Mouse (Mus musculus): Measurements from ENCODE around the gene Esd. TPM values are rescaled to one million over a fixed set of nuclear protein-coding genes. Genes with fewer than 3 reads are reported as not detected.

Gene Esd
- total RNA-seq, 1 experiment: 78.4 TPM

- no peaks in the 10 kb centered on the region for H3K9me3 ChIP-seq (ENCODE audit: control insufficient read depth, insufficient read depth, low read depth, low read length)
- no peak overlapping the region for H3K27ac ChIP-seq (ENCODE audit: insufficient read depth, low read depth, low read length, poor library complexity, severe bottlenecking)
- no peaks in the 10 kb centered on the region for H3K36me3 ChIP-seq (ENCODE audit: control insufficient read depth, insufficient read depth, low read length, poor library complexity, severe bottlenecking)
- TF ChIP-seq ZC3H11A (IDR thresholded peaks at IDR 0.05; ENCODE audit: borderline replicate concordance, low read depth, low read length) (no peak), MAFK (IDR thresholded peaks at IDR 0.05; ENCODE audit: insufficient read depth, low read depth, low read length) (no peak), ZNF384 (IDR thresholded peaks at IDR 0.05; ENCODE audit: low read depth, low read length) (no peak), HCFC1 (IDR thresholded peaks at IDR 0.05; ENCODE audit: borderline replicate concordance, insufficient read depth, low read length) (no peak), CHD2 (IDR thresholded peaks at IDR 0.05; ENCODE audit: low read depth, low read length) (no peak)
- no peak for DNase-seq (ENCODE audit: low read depth, low spot score)
- no peak overlapping the region for H3K4me3 ChIP-seq (ENCODE audit: insufficient read depth in 1 of 2, low read depth in 1 of 2, low read length in 2 of 2, poor library complexity in 1 of 2, severe bottlenecking in 1 of 2)
- in situ Hi-C loops (cut with MboI; ENCODE audit: low sequenced_read_pairs in 2 of 2, unreplicated experiment in 2 of 2): no loop called here
- H3K9ac ChIP-seq (ENCODE audit: insufficient read depth, low read depth, low read length, poor library complexity, severe bottlenecking): no peak overlapping the region
- no peaks in the 10 kb centered on the region for H3K4me1 ChIP-seq (ENCODE audit: control insufficient read depth in 2 of 2, insufficient read depth in 2 of 2, low read length in 2 of 2, poor library complexity in 1 of 2)
Observed at GRCm38 (mm10) chr14:74697432-74697831, 34.7 kb upstream of the Esd start.

- no peak overlapping the region for H3K27ac ChIP-seq (ENCODE audit: insufficient read depth, low read depth, low read length, poor library complexity, severe bottlenecking)
- no peaks in the 10 kb centered on the region for H3K4me1 ChIP-seq (ENCODE audit: control insufficient read depth in 2 of 2, insufficient read depth in 2 of 2, low read length in 2 of 2, poor library complexity in 1 of 2)
- H3K9ac ChIP-seq (ENCODE audit: insufficient read depth, low read depth, low read length, poor library complexity, severe bottlenecking): no peak overlapping the region
- in situ Hi-C loops (cut with MboI; ENCODE audit: low sequenced_read_pairs in 2 of 2, unreplicated experiment in 2 of 2): no loop called here
- no peak overlapping the region for H3K4me3 ChIP-seq (ENCODE audit: insufficient read depth in 1 of 2, low read depth in 1 of 2, low read length in 2 of 2, poor library complexity in 1 of 2, severe bottlenecking in 1 of 2)
- no peak for DNase-seq (ENCODE audit: low read depth, low spot score)
- no peaks in the 10 kb centered on the region for H3K36me3 ChIP-seq (ENCODE audit: control insufficient read depth, insufficient read depth, low read length, poor library complexity, severe bottlenecking)
- no peaks in the 10 kb centered on the region for H3K9me3 ChIP-seq (ENCODE audit: control insufficient read depth, insufficient read depth, low read depth, low read length)
- TF ChIP-seq ZC3H11A (IDR thresholded peaks at IDR 0.05; ENCODE audit: borderline replicate concordance, low read depth, low read length) (no peak), MAFK (IDR thresholded peaks at IDR 0.05; ENCODE audit: insufficient read depth, low read depth, low read length) (no peak), HCFC1 (IDR thresholded peaks at IDR 0.05; ENCODE audit: borderline replicate concordance, insufficient read depth, low read length) (no peak), ZNF384 (IDR thresholded peaks at IDR 0.05; ENCODE audit: low read depth, low read length) (no peak), CHD2 (IDR thresholded peaks at IDR 0.05; ENCODE audit: low read depth, low read length) (no peak)
Observed at GRCm38 (mm10) chr14:74699241-74699640, 32.9 kb upstream of the Esd start.

- in situ Hi-C loops (cut with MboI; ENCODE audit: low sequenced_read_pairs in 2 of 2, unreplicated experiment in 2 of 2): no loop called here
- no peak overlapping the region for H3K27ac ChIP-seq (ENCODE audit: insufficient read depth, low read depth, low read length, poor library complexity, severe bottlenecking)
- no peak for DNase-seq (ENCODE audit: low read depth, low spot score)
Observed at GRCm38 (mm10) chr14:74703930-74704329, 28.2 kb upstream of the Esd start.

GRCm38 (mm10) chr14:74709054-74709453, 23.0 kb upstream of the Esd start:
- H3K27ac ChIP-seq (ENCODE audit: insufficient read depth, low read depth, low read length, poor library complexity, severe bottlenecking): no peak overlapping the region
- peak; percentile 44 for DNase-seq (ENCODE audit: low read depth, low spot score)
- no peak overlapping the region for H3K9ac ChIP-seq (ENCODE audit: insufficient read depth, low read depth, low read length, poor library complexity, severe bottlenecking)
- TF ChIP-seq MAFK (IDR thresholded peaks at IDR 0.05; ENCODE audit: insufficient read depth, low read depth, low read length) (no peak), HCFC1 (IDR thresholded peaks at IDR 0.05; ENCODE audit: borderline replicate concordance, insufficient read depth, low read length) (no peak), CHD2 (IDR thresholded peaks at IDR 0.05; ENCODE audit: low read depth, low read length) (no peak), ZC3H11A (IDR thresholded peaks at IDR 0.05; ENCODE audit: borderline replicate concordance, low read depth, low read length) (0 out of 2 replicates have a peak, but pooled peaks have one; percentile 24), ZNF384 (IDR thresholded peaks at IDR 0.05; ENCODE audit: low read depth, low read length) (no peak)
- no peak overlapping the region for H3K4me3 ChIP-seq (ENCODE audit: insufficient read depth in 1 of 2, low read depth in 1 of 2, low read length in 2 of 2, poor library complexity in 1 of 2, severe bottlenecking in 1 of 2)
- H3K4me1 ChIP-seq (ENCODE audit: control insufficient read depth in 2 of 2, insufficient read depth in 2 of 2, low read length in 2 of 2, poor library complexity in 1 of 2): no peaks in the 10 kb centered on the region
- no peaks in the 10 kb centered on the region for H3K9me3 ChIP-seq (ENCODE audit: control insufficient read depth, insufficient read depth, low read depth, low read length)
- H3K36me3 ChIP-seq (ENCODE audit: control insufficient read depth, insufficient read depth, low read length, poor library complexity, severe bottlenecking): no peaks in the 10 kb centered on the region
- in situ Hi-C loops (cut with MboI; ENCODE audit: low sequenced_read_pairs in 2 of 2, unreplicated experiment in 2 of 2): no loop called here

More at GRCm38 (mm10) chr14:74703930-74704329, 28.2 kb upstream of the Esd start:
- no peak overlapping the region for H3K4me3 ChIP-seq (ENCODE audit: insufficient read depth in 1 of 2, low read depth in 1 of 2, low read length in 2 of 2, poor library complexity in 1 of 2, severe bottlenecking in 1 of 2)
- H3K9me3 ChIP-seq (ENCODE audit: control insufficient read depth, insufficient read depth, low read depth, low read length): no peaks in the 10 kb centered on the region
- no peaks in the 10 kb centered on the region for H3K4me1 ChIP-seq (ENCODE audit: control insufficient read depth in 2 of 2, insufficient read depth in 2 of 2, low read length in 2 of 2, poor library complexity in 1 of 2)
- no peak overlapping the region for H3K9ac ChIP-seq (ENCODE audit: insufficient read depth, low read depth, low read length, poor library complexity, severe bottlenecking)
- TF ChIP-seq ZC3H11A (IDR thresholded peaks at IDR 0.05; ENCODE audit: borderline replicate concordance, low read depth, low read length): no peak
- TF ChIP-seq CHD2 (IDR thresholded peaks at IDR 0.05; ENCODE audit: low read depth, low read length): no peak
- TF ChIP-seq MAFK (IDR thresholded peaks at IDR 0.05; ENCODE audit: insufficient read depth, low read depth, low read length): no peak
- no peak for TF ChIP-seq ZNF384 (IDR thresholded peaks at IDR 0.05; ENCODE audit: low read depth, low read length)
- no peak for TF ChIP-seq HCFC1 (IDR thresholded peaks at IDR 0.05; ENCODE audit: borderline replicate concordance, insufficient read depth, low read length)
- H3K36me3 ChIP-seq (ENCODE audit: control insufficient read depth, insufficient read depth, low read length, poor library complexity, severe bottlenecking): no peaks in the 10 kb centered on the region

GRCm38 (mm10) chr14:74723541-74723940, 8.6 kb upstream of the Esd start:
- Histone ChIP-seq H3K4me1 (ENCODE audit: control insufficient read depth in 2 of 2, insufficient read depth in 2 of 2, low read length in 2 of 2, poor library complexity in 1 of 2) (no peaks in the 10 kb centered on the region), H3K9me3 (ENCODE audit: control insufficient read depth, insufficient read depth, low read depth, low read length) (no peaks in the 10 kb centered on the region), H3K9ac (ENCODE audit: insufficient read depth, low read depth, low read length, poor library complexity, severe bottlenecking) (no peak overlapping the region), H3K36me3 (ENCODE audit: control insufficient read depth, insufficient read depth, low read length, poor library complexity, severe bottlenecking) (no peaks in the 10 kb centered on the region), H3K27ac (ENCODE audit: insufficient read depth, low read depth, low read length, poor library complexity, severe bottlenecking) (no peak overlapping the region), H3K4me3 (ENCODE audit: insufficient read depth in 1 of 2, low read depth in 1 of 2, low read length in 2 of 2, poor library complexity in 1 of 2, severe bottlenecking in 1 of 2) (no peak overlapping the region)
- no peak for DNase-seq (ENCODE audit: low read depth, low spot score)
- in situ Hi-C loops (cut with MboI; ENCODE audit: low sequenced_read_pairs in 2 of 2, unreplicated experiment in 2 of 2): no loop called here
- TF ChIP-seq ZNF384 (IDR thresholded peaks at IDR 0.05; ENCODE audit: low read depth, low read length): no peak
- no peak for TF ChIP-seq HCFC1 (IDR thresholded peaks at IDR 0.05; ENCODE audit: borderline replicate concordance, insufficient read depth, low read length)
- TF ChIP-seq ZC3H11A (IDR thresholded peaks at IDR 0.05; ENCODE audit: borderline replicate concordance, low read depth, low read length): no peak
- no peak for TF ChIP-seq MAFK (IDR thresholded peaks at IDR 0.05; ENCODE audit: insufficient read depth, low read depth, low read length)
- TF ChIP-seq CHD2 (IDR thresholded peaks at IDR 0.05; ENCODE audit: low read depth, low read length): no peak
